Mouse (Mus musculus): ENCODE results near the gene Lelp1.
A peak's percentile ranks its signal among the peaks of the same experiment; 100 is the strongest.

Gene Lelp1

GRCm38 (mm10) chr3:92142644-92143043, at the start of gene Lelp1:
Lelp1 (minus strand) TSS chr3:92142744.
- no peak for DNase-seq (ENCODE audit: low spot score in 2 of 2)

DNA sequence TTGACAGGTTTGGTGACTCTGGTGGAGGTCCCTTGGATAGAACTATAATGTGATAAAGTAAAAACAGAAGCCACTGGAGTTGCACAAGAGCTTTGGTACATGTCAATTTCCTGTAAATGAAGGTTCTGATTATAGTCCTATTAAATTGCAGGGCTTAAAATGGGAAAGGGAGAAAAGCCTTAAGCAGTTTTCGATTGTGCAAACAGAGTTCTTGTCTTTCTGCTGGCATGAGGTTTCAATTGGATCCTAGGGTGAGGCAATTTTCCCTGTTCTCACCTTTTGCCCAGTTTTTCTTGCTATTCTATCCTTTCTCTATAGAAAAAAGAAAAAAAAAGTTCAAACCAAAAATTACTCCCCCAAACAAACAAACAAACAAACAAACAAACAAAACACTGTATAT, 34.3 kb upstream of the Lelp1 start:
- no peak for DNase-seq (ENCODE audit: low spot score in 2 of 2)

- DNase-seq (ENCODE audit: low spot score in 2 of 2), result no peak
These were observed 27.3 kb upstream of the Lelp1 start for GRCm38 (mm10) chr3:92169847-92170246.

GRCm38 (mm10) chr3:92153322-92153721, 10.8 kb upstream of the Lelp1 start:
- peak in 1 of 2 experiments; percentile 16 for DNase-seq (ENCODE audit: low spot score in 2 of 2)

- peak in 1 of 2 experiments; percentile 29 for DNase-seq (ENCODE audit: low spot score in 2 of 2)
These were observed 8.2 kb upstream of the Lelp1 start for GRCm38 (mm10) chr3:92150631-92151277.

- DNase-seq (ENCODE audit: low spot score in 2 of 2), result no peak
These were observed 5.4 kb upstream of the Lelp1 start for GRCm38 (mm10) chr3:92147913-92148312.

GRCm38 (mm10) chr3:92147420-92147819, 4.9 kb upstream of the Lelp1 start:
- DNase-seq (ENCODE audit: low spot score in 2 of 2), result no peak

DNA sequence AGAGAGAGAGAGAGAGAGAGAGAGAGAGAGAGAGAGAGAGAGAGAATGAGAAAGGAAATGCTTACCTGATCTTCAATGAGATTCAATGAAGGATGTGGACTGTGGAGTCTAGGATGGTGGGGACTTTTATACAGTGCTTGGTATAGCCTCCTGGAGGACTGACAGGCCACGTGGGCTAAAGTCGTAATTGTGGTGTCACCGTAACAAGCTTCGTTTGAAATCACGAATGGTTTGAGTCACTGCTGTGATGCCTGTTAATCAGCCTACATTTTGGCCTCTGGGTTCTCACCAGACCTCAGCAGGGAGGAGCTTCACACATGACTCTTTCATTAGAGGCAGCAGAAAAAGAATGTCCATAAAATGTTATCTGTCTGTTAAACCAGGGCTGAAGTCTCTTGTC, 18.7 kb downstream of the Lelp1 start, which contains the start of gene Prr9:
Prr9 (minus strand) TSS at position 101 of the 400 bp plus-strand sequence.
- DNase-seq (ENCODE audit: low spot score in 2 of 2), result no peak

GRCm38 (mm10) chr3:92120902-92121301, 21.6 kb downstream of the Lelp1 start:
- no peak for DNase-seq (ENCODE audit: low spot score in 2 of 2)

- DNase-seq (ENCODE audit: low spot score in 2 of 2), result no peak
These were observed 24.6 kb downstream of the Lelp1 start for GRCm38 (mm10) chr3:92117930-92118329.

GRCm38 (mm10) chr3:92111526-92111925, 31.0 kb downstream of the Lelp1 start:
- no peak for DNase-seq (ENCODE audit: low spot score in 2 of 2)

GRCm38 (mm10) chr3:92110790-92111189, 31.8 kb downstream of the Lelp1 start:
- no peak for DNase-seq (ENCODE audit: low spot score in 2 of 2)

DNA sequence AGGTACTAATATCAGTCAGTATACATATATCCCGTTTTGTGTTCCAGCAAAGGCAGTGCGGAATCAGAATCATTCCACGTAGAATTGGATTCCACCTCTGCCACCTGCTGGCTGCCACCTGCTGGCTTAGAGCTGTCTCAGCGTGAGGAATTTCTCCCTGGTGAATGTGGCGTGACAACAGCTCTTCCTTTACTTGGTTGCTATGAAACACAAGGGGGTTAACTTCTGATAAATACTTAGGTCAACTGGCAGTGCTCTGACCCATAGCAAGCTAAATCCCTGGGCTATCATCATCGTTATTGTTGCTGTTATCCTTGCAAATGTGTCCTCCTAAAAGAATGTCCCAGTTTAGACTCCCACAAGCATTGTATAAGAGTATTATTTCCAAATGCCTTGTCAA, 36.0 kb downstream of the Lelp1 start:
- DNase-seq (ENCODE audit: low spot score in 2 of 2), result no peak
